Mouse (Mus musculus) left cerebral cortex, postnatal 25 days (tissue): ENCODE measurements at regions not wholly inside any gene's neighbourhood (a gene's known extent, or its start where the extent isn't known, plus 50 kb on each side); places are given as distances from the start of the nearest gene placed in this dataset.
A peak's percentile ranks its signal among the peaks of the same experiment; 100 is the strongest.

Experiments used
- DNase-seq, 2 experiments: peaks; one replicate each; pipeline ENCODE4 v3.0.0; 2022; ENCODE audit warnings: low spot score in 2 of 2, mixed read lengths in 1 of 2
- intact Hi-C: fragments of 180-260 bp; cut with DNase I; formaldehyde crosslinking; loops from one replicate; pipeline ENCODE4 v1.15.1; 2025

DNA sequence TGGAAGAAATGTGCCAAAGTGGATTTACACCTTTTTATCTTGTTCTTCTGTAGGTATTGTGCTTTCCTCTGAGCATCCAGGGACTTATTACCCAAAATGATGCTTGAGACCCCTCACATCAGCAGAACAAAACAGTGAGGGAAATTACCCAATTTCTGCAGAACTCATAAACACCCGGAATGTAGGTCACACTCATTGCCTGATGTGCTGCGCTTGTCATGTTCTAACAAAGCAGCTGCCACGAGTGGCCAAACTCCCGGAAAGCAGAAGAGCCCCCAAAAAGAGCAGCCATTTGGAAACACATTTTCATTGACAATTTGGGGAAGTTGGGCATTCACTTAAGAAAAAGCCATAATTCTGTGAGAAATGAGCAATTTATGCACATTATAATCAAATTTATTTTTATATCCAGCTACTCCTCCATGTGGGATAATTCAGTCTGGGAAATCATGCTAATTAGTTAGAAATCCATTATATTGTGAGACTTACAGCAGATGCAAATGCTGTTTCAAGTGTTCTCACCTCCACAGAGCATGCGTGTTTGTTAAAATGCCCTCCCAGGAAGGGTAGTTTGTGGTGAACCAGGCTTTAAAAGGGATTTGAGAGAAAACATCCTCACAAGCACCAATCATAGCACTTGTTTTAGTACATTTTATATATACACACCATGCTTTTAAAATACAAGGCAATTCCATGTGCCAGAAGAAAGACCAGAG, 931.9 kb upstream of the Klhl29 start:
- DNase-seq = peak; percentile 17 to 81
- intact Hi-C loops = no loop called here

DNA sequence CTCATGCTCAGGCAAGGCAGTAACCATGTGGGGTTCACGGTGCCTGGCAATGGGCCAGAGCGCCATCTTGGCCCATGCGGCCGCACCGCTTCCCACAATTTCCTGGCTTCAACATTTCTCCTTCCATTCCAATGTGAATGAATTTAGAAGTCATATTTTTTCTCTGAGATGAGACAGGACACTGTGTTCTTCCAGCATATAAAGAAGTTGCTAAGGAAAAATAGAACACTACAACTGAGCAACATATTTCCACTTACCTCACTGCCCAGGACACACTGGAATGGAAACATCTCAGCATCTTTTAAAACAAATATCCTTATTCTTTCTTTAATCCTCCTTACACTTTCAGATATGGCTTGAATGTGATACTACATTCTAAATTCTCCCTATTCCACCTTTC, 912.1 kb upstream of the Klhl29 start:
- intact Hi-C loops = no loop called here
- peak in 1 of 2 experiments; percentile 28 for DNase-seq

DNA sequence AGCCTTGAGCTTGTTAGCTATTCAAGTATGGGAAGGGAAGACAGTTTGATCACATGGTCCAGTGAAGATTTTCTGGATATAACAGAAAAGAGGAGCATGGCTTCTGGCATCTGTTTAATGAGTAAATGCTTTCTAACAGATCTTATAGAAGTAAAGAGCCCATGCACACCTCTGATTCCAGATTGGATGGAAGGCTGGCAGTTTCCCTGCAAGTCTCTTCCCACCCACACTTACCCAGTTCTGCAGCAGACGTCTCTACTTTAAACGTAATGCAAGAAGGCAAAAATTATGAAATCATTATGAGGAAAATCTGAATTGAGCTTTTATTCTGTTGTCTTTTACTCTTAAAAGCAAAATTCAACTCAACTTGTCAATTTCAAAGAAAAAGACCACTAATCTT, 888.5 kb upstream of the Klhl29 start:
- intact Hi-C loops = no loop called here
- DNase-seq = peak in 1 of 2 experiments; percentile 66
